Mouse (Mus musculus) T-helper 17 cell (primary cell): ENCODE measurements around the gene Auts2.

Source experiments
- in situ Hi-C, 2 experiments: fragments of 300-600 bp; cut with MboI, MseI; formaldehyde crosslinking; loops; 1 replicate in 1 of 2; 2 replicates in 1 of 2; pipeline ENCODE4 v1.15.1; 2025; ENCODE audit warnings: high pct_unique_total_duplicates in 2 of 2

The Auts2 gene

DNA sequence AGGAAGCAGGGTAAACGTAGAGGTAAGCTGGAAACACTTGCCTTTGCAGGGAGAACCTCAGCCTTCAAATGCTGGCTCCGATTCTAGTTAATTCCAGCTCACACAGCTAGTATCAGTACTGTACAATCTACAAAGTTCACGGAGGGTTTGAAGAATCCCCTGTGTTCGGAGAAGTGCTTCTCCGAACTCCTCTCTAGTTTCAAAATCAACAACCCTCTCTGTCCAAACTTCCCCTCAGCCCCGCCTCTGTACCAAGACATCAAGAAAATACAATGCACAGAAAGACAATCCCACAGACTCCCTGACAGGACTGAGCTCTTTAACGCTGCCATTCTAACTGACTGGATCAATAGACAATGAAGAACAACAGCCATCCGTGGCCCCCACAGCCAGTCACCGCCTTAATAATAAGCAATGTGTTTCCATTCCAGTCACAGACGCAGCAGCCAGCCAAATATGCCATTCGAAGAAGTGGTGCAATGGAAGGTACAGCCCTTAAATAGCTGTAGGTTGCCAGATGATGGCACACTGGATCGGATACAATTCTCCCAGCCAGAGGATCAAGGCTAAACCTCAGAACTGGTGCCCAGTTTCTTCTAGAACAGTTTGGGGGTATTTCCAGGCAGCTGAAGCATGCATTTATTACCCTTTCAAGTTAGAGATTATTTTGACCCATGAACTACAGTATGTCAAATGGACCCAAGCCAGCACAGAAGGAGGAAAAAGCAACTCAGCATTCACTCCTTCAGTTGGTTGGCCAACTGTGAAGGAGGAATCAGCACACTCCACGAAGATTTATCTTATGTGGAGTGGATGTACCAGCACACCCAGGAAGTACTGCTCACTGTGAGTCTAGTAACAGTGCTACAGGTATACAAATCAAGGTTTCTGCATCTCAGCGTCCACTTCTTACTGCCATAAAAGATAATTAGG, 151.0 kb downstream of the Auts2 start:
- in situ Hi-C loops, result no loop called here

DNA sequence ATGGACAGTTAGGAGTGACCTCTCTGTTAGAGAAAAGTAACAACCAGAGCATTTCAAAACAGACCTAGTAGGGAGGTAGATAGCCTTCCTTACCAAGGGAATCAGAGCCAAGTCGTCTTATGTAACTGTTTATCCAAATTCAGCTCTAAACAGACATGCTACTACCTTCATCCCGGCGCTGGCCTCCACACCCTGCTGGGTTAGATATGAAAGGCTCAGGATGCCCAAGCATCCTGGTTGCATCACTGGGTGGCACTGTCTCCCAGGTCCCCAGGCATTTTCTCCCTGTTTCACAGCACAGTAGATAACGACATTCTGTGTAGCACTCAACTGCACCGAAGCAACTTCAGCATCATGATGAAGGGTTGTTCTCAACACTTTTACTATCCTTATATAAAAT, 154.4 kb downstream of the Auts2 start:
- in situ Hi-C loops, result loop anchor here in 1 of 2 experiments (10.0 kb wide), 1 partner anchor 1804 kb away; no protein-coding TSS in a partner anchor

DNA sequence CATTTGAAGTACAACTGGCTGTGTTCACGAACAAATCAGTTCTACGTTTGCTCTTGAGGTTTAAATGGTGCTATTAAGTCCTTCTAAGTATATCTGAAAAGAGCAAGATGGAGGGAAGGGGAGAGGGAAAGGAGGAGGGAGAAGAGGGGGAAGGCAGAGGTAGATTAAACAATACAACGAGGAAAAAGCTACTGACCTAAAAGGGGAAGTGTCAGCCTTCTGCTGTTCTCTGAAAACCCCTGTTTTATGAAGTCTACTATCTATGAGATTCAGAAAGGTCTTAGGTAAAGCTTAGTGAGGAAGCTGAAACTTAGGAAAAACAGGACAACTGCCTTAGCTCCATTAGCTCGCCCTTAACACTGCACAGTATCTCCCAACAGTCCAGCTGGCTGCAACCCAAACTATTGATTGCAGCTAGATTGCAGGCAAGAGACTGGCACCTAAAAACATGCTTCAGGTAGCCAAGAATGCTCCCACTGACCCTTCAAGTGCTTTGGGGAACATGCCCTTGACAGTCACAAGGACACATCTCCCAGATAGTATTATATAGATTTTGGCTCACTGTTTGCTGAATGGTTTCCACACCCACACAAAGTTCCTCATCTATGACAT, 157.8 kb downstream of the Auts2 start:
- in situ Hi-C loops, result loop anchor here in 1 of 2 experiments (10.0 kb wide), 1 partner anchor 1801 kb away; no protein-coding TSS in a partner anchor

DNA sequence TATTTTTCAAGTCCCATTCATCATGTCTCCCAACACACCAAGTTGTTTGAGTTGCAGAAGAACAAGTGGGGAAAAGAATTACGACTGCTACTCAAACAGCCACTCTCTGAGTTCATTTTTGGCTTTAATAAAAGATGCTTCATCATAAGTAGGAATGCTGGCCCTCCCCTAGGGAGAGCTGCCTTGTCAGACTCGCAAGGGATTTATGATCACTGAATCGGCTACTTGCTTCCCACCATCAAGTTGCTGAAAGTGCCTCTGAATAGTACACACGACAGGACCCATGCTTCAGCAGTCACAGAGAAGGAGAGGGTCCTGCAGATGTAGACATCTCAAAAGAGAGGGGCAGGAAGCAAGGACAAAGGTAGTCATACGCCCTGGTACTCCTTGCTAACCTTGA, 162.9 kb downstream of the Auts2 start:
- in situ Hi-C loops, result loop anchor here in 1 of 2 experiments (10.0 kb wide), 1 partner anchor 1795 kb away; no protein-coding TSS in a partner anchor

DNA sequence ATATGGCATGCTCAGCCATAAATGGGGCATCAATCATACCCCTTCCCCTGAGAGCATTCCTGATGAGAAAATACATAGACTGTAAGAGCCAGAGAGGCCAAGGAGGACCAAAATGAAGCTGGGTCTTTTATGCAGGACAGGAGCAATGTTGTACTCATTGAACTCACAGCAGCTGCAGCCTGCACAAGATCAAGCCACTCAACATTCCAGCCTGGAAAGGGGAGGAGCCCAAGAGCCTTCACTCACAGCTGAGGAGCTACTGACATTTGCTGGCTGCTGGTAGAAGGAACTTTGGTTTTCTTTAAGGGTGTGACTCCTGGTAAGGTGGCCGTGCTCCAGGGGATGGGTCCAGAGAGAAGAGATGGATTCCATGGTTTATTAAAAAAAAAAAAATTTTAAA, 164.2 kb downstream of the Auts2 start:
- in situ Hi-C loops, result no loop called here

DNA sequence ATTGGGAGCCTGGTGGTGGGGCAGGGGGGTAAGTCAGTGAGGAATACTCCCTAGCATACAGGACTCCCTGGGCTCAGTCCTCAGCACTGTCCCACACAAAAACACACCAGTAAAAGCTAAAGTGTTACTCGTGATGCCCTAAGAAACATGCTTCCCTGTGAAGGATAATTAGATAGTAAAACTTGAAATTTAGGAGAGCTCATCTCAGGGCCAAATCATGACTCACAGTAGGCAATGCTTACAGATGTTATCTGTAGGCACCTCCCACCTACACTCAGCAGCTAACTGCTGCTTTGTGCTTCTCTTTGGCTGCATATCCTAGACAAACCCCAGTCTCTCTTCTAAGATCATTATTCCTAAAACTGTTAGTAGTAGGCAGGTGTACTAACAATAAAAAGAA, 168.0 kb downstream of the Auts2 start:
- in situ Hi-C loops, result no loop called here

DNA sequence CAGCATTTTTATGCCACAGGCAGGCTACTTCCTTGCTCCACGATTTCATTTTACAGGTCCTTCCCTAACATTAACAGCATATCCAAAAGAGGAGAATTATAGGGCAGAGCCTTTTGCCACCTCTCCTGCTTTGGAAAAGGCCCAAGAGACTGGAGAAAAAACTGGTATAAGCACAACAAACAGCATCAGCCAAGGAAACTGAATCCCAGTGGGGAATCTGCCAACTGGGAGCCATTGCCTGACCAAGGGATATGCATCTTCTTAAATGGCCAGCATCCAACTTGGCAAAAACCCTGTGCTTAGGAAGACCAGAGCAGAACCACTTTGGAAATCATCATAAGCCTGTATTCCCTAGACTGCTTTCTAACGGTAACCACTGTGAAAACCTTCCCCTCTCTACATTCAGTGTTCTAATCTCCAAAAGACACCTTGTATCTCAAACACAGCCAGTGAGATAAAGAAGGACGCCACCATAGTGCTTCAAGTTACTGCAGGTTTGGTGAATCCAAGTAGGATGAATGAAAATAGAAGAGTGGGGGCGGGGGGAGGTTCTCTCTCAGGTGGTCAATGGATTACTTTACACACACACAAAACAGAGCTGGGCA, 169.6 kb downstream of the Auts2 start:
- in situ Hi-C loops, result no loop called here

DNA sequence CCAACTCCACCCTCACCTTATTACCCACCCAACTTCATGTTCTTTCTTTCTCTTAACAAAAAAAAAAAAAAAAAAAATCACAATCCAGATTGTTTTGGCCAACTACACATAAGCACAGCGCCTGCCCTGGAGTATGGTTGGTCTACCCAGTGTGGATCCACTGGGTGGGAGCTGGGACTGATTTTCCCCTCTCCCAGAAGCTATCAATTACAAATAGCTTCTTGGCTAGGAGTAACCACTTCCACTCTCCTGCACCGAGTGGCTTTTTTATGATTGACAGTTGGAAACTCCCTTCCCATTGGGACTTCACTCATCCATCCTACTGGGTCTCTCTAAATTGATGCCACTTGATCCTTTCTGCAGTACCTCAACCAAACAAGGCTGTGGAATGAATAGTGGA, 170.5 kb downstream of the Auts2 start:
- in situ Hi-C loops, result no loop called here

DNA sequence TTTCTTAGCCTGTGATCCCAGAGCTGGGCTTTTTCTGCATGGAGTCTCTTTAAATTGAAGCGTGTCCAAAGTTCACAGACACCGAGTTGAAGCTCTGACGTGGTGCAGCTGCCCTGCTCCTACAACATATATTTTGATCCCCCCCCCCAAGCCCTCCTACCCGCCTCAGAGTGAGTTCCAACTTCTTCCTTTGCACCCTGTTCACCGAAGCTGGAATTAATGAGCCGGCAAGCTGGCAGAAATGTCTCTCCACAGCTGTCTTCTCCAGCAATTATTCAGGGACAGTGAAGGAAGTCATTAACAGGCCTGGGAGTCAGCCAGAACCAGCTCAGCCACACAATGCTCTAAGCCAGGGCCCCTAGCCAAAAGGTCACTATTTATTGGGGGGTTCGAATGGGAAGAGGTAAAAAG, 174.5 kb downstream of the Auts2 start:
- in situ Hi-C loops, result no loop called here

DNA sequence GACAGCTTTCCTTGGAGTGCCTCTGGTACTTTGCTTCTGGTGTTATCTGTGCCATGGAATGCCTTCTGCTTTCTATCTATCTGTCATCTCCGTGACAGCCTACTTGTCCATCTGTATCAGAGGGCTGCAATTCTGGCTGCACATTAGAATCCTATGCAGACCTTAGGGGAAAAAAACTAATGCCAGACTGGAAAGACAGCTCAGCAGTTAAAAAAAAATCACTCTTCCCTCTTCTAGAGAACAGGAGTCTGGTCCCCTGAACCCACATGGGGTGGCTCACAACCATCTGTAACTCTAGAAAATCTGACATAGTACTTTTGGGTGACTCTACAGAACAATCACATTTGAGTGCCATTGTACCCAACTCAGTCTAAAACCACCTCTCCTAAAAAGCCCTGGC, 181.9 kb downstream of the Auts2 start:
- in situ Hi-C loops, result no loop called here

DNA sequence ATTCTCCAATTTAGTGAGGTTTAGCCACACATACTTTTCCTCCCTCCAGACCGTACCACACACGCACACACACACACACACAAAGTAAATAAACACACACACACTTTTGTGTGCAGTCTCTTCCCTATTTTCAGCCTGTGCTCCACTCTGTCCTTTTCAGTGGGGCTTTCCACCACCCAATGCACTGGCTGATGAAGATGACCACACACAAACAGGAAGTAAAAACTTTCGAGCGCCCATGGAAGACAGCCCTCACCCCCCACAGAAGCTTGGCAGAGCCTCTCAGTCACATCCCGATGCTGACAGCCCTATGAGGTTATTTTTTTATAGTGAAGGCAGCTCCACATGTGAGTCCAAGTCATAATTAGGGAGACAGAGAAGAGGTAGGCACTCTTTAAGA, 185.4 kb downstream of the Auts2 start:
- in situ Hi-C loops, result no loop called here

DNA sequence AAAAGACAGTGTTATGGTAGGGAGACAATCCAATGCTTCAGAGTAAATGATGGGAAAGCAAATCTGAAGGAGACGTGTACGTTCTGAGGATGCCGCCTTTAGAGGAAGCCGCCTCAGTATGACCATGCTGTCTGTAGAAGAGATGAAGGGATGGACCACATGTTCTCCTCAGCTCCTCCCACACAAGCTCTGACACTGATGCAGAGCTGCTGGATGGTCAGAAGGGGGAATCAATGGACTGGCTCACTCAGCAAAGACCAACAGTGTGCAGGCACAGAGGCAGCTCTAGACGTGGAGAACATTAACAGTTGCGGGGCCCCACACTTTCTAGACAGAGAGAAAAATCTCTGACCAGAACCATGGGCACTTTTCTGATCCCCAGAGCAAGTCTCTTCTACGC, 187.2 kb downstream of the Auts2 start:
- in situ Hi-C loops, result no loop called here

DNA sequence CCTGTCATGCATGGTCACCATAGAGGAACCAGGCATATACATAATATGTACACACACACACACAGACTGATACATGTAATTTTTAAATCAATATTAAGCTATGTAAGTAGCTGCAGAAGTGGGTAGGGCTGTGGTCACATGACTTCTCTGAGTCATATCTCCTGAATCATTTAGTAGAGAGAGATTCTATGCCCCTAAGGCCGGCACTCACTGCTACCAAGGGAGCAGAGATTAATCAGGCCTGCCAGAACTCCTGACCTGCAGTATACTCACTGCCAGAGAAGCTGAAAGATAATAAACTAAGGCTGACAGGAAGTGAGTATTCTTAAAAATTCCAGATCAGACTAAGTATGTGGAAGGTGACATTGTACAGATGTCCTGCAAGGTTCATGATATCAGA, 190.7 kb downstream of the Auts2 start:
- in situ Hi-C loops, result no loop called here

DNA sequence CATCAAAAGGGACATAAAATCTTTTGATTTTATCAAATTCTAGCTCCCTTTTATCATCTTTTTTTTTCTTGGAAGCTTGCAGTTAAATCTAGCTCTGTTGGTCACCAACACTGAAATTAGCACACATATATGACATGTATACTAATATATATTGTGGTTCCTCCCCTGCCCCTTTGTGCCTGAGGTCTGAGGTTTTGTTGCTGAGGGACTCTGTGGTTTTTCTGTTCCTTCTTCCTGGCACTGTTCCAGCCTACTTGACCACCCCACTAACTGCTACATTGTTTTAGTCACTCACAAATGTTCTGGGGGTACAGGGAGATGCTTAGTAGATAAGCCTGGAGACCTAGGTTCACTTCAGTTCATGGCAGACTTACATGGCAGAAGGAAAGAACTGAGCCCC, 192.0 kb downstream of the Auts2 start:
- in situ Hi-C loops, result no loop called here

DNA sequence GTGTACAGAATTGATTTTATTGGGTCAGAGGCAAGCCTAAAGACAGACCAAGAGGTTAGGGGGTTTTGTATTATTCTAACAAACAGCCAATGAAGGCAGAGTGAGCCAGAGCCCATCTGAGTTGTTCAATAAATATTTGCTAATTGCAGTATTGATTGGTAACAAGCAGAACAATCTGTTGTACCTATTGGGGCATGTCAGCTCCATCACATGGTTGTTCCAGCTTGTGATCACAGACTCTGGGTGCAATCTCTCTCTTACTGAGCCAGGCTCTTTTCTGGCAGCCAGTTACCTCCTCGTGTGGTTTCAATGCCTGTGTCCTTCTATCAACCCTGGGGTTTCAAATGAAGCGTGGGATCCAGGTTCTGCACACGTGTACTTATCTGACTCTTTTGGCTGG, 201.8 kb downstream of the Auts2 start:
- in situ Hi-C loops, result no loop called here

DNA sequence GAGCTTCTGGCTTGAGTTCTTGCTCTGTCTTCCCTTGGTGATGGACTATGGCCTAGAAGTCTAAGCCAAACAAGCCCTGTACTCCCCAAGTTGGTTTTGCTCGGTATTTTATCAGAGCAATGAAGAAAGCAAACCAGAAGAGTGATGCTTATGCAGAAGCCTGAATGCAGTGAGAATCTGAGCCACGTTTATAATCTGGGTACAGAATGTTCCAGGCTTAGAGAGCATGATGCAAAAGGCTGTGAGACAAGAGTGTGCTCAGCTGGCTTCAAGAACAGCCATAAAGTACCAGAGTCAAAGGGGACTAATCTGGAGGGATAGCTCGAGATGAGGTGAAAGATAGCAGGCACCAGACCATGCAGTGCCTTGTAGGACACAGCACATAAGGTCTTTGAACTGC, 205.5 kb downstream of the Auts2 start:
- in situ Hi-C loops, result no loop called here

DNA sequence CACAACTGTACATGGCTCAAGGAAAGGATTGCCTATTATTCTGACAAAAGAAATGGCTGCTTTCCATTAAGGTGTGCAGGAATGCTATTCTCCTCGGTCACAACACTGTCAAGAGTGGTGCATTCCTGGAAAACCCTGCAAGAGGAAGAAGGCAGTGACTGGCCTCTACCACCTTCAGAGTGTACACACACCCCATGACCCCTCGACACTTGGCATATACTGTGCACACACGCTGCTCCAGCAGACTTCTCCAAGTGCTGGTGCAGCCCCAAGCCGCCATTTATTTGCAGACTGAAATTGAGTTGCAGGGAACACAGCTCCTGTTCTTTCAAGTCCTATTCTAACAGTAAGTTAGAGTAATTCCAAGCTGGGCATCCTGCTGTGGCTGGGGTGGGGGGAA, 207.4 kb downstream of the Auts2 start:
- in situ Hi-C loops, result no loop called here

DNA sequence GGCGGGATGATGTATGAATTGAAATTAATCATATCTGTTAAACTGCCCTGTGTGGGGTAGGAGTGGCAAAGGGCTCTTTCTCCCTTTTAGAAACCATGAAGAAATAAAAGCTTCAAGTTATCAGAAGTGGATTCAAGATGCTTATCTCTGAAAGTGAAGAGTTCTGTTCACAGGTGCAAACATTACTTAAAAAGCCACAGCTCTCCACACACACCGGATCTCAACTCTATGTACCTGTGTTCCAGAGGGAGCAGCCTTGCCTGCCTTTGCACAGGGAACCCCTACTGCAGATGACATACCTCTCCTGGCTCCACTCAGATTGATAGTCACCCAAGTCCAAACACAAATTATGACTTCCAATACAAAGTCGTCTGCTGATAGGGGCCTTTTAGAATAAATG, 208.3 kb downstream of the Auts2 start:
- in situ Hi-C loops, result no loop called here

DNA sequence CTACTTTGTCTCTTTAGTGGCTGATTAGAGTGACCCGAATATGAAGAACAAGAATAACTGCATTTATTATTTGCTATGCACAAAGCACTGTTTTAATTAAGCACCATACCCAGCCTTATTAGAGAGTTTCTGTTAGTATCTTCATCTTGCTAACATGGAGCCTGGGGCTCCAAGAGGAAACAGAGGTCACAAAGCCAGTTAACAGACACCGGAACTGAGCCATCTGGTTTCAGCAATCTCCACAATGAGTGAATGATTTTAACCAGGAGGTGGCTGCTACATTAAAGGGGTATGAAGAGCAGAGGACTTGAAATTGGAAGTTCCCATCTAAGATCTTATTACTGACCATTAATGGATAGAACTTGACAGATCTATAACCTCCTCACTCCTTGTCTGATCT, 209.4 kb downstream of the Auts2 start:
- in situ Hi-C loops, result no loop called here

DNA sequence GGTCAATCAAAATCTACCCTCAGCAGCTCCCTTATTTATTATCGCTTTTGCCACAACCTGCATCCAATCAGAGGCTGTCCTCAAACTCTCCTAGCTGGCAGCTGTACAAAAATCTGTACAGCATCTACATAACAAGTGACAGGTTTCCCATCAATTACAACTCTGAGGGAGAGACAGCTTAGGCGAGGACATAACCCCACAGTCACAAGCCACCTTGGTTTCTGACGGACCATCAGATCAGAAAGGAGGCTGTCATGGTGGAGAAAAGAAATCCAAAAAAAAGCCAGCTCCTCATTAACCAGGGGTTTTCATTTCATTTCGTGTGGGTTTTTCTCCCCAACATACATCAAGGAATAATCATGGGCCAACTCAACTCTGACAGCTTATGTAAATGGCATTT, 210.6 kb downstream of the Auts2 start:
- in situ Hi-C loops, result no loop called here

DNA sequence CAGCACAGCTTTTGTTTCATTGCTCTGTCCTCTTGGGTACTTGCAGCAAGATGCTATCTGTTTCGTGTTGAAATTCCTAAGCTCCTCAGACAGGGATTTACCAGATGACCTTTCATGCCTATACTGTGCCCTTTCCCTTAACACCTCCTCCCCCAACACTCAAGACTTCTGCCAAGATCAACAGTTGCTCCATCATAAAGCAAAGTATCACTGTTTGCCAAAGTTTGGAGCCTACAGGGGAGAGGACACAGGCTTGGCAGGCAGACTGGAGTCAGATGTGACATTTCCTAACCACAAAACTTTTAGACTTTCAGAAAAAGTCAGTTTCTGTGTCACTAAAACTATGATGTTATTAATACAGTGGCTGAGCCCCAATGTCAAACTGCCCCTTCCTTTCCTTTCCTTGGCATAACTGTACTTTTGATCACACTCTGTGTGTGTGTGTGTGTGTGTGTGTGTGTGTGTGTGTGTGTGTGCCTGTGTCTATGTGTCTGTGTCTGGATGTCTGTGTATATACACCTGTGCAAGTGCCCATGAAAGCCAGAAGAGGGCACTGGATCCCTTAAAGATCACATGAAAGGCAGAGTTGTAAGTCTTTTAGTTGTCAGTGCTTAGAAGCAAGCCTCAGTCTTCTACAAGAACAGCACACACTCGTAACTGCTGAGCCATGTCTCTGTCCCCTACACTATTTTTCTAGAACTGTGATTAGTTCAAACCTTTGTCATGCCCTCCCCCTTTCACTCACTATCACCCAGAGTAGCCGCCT, 213.8 kb downstream of the Auts2 start:
- in situ Hi-C loops, result no loop called here
